Mouse (Mus musculus) liver, adult 2 months (tissue): ENCODE data around the gene Gm45337.

ENCODE experiments used
- CTCF ChIP-seq: fragments of 200-500 bp; IDR thresholded peaks from 2 replicates; pipeline ENCODE4 v1.5.1; 2011; ENCODE audit warnings: low read depth, low read length, control low read depth
- POLR2A ChIP-seq: fragments of 200-500 bp; IDR thresholded peaks from 2 replicates; pipeline ENCODE4 v1.6.1; 2011; ENCODE audit warnings: low read length, control low read depth; ENCODE audit not compliant: insufficient read depth; ENCODE audit errors: extremely low read depth

DNA sequence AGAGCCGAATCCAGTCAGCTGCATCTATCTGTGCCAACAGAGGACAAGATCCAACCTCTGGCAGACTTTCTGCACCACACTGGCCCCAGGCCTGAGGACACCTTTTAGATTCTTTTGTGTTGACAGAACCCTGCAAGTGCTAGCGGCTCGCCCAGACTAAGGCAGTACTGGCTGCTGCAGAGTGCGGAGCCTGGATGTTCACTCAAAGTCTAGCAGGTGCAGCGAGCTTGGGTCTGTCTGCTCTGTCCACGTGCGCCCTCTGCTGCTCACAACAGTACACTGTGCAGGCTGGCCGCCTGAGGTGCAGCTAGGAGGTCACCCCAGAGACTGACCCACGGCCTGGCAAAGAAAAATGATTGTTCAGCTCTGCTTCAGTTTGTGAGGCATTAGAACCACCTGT lies 46.6 kb downstream of the Gm45337 start:
- TF ChIP-seq CTCF (peak; percentile 99), POLR2A (no peak)
